Mouse (Mus musculus) megakaryocyte, embryonic 14.5 days (primary cell): Measurements from ENCODE around the gene Slc45a2.

Source experiments
- FLI1 ChIP-seq: IDR thresholded peaks from 2 replicates; pipeline ENCODE4 v1.6.1; 2012; ENCODE audit warnings: low read length, inconsistent platforms, mixed read lengths
- GATA1 ChIP-seq: IDR thresholded peaks from 3 replicates; pipeline ENCODE4 v1.6.1; 2012; ENCODE audit warnings: mixed read lengths, low read length, inconsistent platforms, borderline replicate concordance

DNA sequence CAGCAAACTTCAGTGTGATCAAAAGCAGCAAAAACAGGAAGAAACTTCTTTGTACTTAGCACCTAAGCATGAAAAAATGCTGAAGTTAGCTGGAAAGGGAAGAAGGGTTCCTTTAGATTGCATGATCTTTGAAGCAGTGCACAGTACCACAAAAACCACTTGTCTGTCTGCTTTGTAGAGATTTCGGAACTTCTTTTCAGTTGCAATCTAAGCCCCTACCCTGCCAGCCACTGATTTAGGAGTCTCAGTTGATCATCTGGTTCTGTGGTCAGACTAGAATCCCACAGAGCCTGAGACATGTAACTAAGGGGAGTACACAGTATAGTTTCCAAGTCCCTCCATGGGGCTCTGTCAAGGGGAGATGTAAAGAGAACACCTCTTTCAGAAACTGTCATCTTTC lies 47.1 kb upstream of the Slc45a2 start:
- TF ChIP-seq GATA1 (no peak), FLI1 (no peak)
